Mouse (Mus musculus) embryonic facial prominence, embryonic 11.5 days (tissue): ENCODE results near the gene Umodl1. TPM values are rescaled to one million over a fixed set of nuclear protein-coding genes. Genes with fewer than 3 reads are reported as not detected.

Experiments
- ATAC-seq: fragments of 200-750 bp; cut with Nextera tagmentation; replicated peaks from 2 replicates; pipeline ENCODE4 v1.8.0; 2017; ENCODE audit warnings: low read depth; ENCODE audit not compliant: insufficient number of reproducible peaks, low FRiP score, low TSS enrichment
- DNase-seq: peaks from one replicate; pipeline ENCODE4 v3.0.0-alpha.2; 2015; ENCODE audit warnings: low spot score
- H3K27ac ChIP-seq: fragments of 300-500 bp; sonication (generic); replicated peaks from 2 replicates; pipeline ENCODE4 v1.5.1; 2014; ENCODE audit warnings: mild to moderate bottlenecking, low read depth, low read length, control low read depth
- H3K27me3 ChIP-seq: fragments of 300-500 bp; sonication (generic); 2 replicates; pipeline ENCODE4 v1.6.1; 2014; ENCODE audit warnings: mild to moderate bottlenecking, low read length, moderate library complexity, mixed read lengths; ENCODE audit not compliant: control insufficient read depth, insufficient read depth
- H3K36me3 ChIP-seq: fragments of 300-500 bp; sonication (generic); replicated peaks from 2 replicates; pipeline ENCODE4 v1.6.1; 2014; ENCODE audit warnings: low read depth, mild to moderate bottlenecking, low read length, moderate library complexity, mixed read lengths; ENCODE audit not compliant: control insufficient read depth, insufficient read depth
- H3K4me1 ChIP-seq: fragments of 300-500 bp; sonication (generic); 2 replicates; pipeline ENCODE4 v1.6.1; 2014; ENCODE audit warnings: low read length, mixed read lengths; ENCODE audit not compliant: control insufficient read depth, insufficient read depth
- H3K4me2 ChIP-seq: fragments of 300-500 bp; sonication (generic); 2 replicates; pipeline ENCODE4 v1.6.1; 2014; ENCODE audit warnings: low read depth, mild to moderate bottlenecking, control low read depth, low read length, moderate library complexity
- H3K4me3 ChIP-seq: fragments of 300-500 bp; sonication (generic); 2 replicates; pipeline ENCODE4 v1.5.1; 2014; ENCODE audit warnings: low read depth, low read length, control low read depth
- H3K9ac ChIP-seq: fragments of 300-500 bp; sonication (generic); replicated peaks from 2 replicates; pipeline ENCODE4 v1.6.1; 2014; ENCODE audit warnings: mild to moderate bottlenecking, control low read depth, low read length
- H3K9me3 ChIP-seq: fragments of 300-500 bp; sonication (generic); replicated peaks from 2 replicates; pipeline ENCODE4 v1.6.1; 2016; ENCODE audit warnings: mild to moderate bottlenecking, low read length, inconsistent platforms, mixed read lengths; ENCODE audit not compliant: control insufficient read depth
- WGBS: fragments of 180-500 bp; shearing (Covaris S2); extraction: QIAGEN DNeasy Blood & Tissue Kit; methylation state at CpG from one replicate; pipeline ENCODE4 v1.1.7; 2014; 5-methylcytosine and 5-hydroxymethylcytosine counted together
- polyA plus RNA-seq: library from polyadenylated mRNA; unstranded; fragments of >200 nt; fragmentation: Nextera tagmentation; extraction: Ambion mirVana; gene quantifications from 2 replicates; pipeline ENCODE4 v1.2.1, GENCODE M21; 2014

Umodl1 gene
- polyA plus RNA-seq, 1 experiment from 2014 or later: 0.21 TPM

DNA sequence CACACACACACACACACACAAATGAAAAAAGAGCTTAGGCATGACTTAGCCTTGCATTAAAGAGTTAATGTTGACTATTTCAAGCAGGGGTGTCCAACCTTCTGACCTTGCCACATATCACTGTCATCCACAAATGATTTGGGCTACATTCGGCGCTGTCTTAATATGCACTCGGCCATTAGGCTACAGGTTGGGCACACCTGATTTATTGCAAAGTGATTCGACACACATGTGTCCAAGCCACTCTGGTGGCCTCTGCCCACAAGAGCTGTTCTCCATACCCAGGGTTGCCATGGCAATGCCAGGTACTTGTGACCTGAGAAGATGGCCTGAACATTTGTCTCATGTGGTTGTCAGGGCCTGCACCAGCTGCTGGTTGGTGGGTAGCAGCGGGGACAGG is 21.6 kb upstream of the Umodl1 start:
- no peak overlapping the region for H3K4me2 ChIP-seq
- ATAC-seq: no peak
- DNase-seq: no peak
- 86% methylated on average over 5 of the region's 5 CpGs for WGBS
- H3K4me3 ChIP-seq: no peak overlapping the region
- H3K36me3 ChIP-seq: no peaks in the 10 kb centered on the region
- H3K9ac ChIP-seq: no peak overlapping the region
- H3K4me1 ChIP-seq: no peaks in the 10 kb centered on the region
- H3K27ac ChIP-seq: no peak overlapping the region
- no peaks in the 10 kb centered on the region for H3K9me3 ChIP-seq
- no peaks in the 10 kb centered on the region for H3K27me3 ChIP-seq

DNA sequence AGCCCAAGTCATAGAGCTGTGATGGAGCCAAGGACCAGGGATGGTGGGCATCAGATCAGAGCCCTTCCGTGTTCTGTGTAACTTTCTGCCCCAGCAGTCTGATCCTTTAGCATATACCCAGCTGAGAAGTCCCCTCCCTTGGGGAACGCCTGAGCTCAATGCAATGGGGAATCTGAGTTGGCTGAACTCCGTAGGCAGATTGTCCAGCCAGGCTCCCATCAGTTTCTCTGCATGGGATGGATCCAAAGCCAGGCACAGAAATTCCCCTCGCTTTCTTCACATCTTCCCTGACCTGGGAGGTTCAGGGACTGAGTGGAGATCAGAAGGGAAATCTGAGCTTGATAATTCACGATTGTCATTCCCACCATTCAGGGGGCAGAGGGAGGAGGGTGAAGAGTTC is 19.1 kb upstream of the Umodl1 start:
- WGBS: 60% methylated on average over 5 of the region's 5 CpGs
- Histone ChIP-seq H3K27me3 (no peaks in the 10 kb centered on the region), H3K4me3 (no peak overlapping the region), H3K9me3 (no peaks in the 10 kb centered on the region), H3K36me3 (no peaks in the 10 kb centered on the region), H3K4me1 (no peaks in the 10 kb centered on the region), H3K27ac (no peak overlapping the region), H3K4me2 (no peak overlapping the region), H3K9ac (no peak overlapping the region)
- DNase-seq (no peak), ATAC-seq (no peak)

DNA sequence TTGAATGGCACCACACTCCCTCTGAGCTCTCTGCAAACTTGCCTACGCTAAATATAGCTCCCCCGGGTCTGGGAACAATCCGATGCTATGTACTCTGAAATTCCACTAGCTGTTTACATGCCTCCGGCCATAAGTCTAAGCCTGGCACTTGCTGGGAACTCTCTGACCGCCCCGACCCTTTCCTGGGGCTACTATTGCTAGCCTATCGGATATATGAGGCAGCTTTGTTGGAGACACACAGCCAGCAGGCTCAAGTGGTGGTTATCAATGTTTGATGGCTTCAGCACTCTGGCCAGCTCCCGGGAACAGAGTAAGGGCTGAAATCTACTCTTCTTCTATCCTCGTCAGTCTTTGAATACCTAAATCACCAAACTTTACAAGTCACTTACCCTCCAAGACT is 15.9 kb upstream of the Umodl1 start:
- 43% methylated on average over 9 of the region's 9 CpGs for WGBS
- Histone ChIP-seq H3K4me1 (no peaks in the 10 kb centered on the region), H3K27me3 (no peaks in the 10 kb centered on the region), H3K4me3 (no peak overlapping the region), H3K4me2 (no peak overlapping the region), H3K9me3 (no peaks in the 10 kb centered on the region), H3K27ac (no peak overlapping the region), H3K36me3 (no peaks in the 10 kb centered on the region), H3K9ac (no peak overlapping the region)
- ATAC-seq (no peak), DNase-seq (peak; percentile 75)

DNA sequence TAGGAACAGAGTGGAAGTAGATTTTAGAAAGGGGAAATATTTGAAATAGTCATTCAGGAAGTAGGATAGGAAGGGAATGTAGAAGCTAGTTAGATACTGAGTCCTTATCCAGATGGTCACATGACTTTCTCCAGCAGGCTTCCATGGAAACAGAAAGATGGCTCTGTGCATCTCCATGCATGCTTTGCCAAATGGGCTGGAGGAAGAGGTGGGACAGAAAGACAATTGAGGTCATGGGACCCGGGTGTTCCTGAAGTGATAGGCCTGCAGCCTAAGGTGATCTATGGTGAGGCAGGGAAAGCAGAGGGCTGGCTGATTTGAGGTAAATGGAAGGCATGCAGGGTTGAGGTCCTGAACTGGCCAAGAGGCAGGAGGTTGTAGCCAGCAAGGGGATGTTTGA is 6.1 kb upstream of the Umodl1 start:
- Histone ChIP-seq H3K27me3 (no peaks in the 10 kb centered on the region), H3K9ac (no peak overlapping the region), H3K27ac (no peak overlapping the region), H3K4me2 (no peak overlapping the region), H3K4me3 (no peak overlapping the region), H3K9me3 (no peaks in the 10 kb centered on the region), H3K4me1 (no peaks in the 10 kb centered on the region), H3K36me3 (no peaks in the 10 kb centered on the region)
- WGBS: 72% methylated on average over 1 of the region's 1 CpGs
- ATAC-seq (no peak), DNase-seq (no peak)

DNA sequence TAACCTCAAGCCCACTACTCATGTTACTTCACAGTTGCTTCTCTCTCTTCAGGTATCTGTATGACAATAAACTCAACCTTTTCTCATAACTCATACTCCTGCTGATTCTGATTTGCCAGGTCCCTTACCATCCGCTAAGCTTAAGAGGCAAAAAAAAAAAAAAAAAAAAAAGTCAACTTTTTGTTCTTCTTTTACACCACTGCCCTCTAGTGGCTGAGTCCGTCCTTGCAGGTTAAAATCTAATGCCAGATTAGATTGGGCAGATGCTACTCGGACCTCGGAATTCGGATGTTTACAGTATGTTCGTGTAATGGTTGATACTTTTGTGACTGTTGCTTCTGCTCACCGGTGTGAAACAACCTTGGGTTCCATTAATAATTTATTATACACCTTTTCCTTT is 3.7 kb upstream of the Umodl1 start:
- Histone ChIP-seq H3K4me2 (no peak overlapping the region), H3K27ac (no peak overlapping the region), H3K4me1 (no peaks in the 10 kb centered on the region), H3K27me3 (no peaks in the 10 kb centered on the region), H3K9me3 (no peaks in the 10 kb centered on the region), H3K4me3 (no peak overlapping the region), H3K9ac (no peak overlapping the region), H3K36me3 (no peaks in the 10 kb centered on the region)
- DNase-seq (peak; percentile 79), ATAC-seq (no peak)
- WGBS: 10% methylated on average over 7 of the region's 7 CpGs

DNA sequence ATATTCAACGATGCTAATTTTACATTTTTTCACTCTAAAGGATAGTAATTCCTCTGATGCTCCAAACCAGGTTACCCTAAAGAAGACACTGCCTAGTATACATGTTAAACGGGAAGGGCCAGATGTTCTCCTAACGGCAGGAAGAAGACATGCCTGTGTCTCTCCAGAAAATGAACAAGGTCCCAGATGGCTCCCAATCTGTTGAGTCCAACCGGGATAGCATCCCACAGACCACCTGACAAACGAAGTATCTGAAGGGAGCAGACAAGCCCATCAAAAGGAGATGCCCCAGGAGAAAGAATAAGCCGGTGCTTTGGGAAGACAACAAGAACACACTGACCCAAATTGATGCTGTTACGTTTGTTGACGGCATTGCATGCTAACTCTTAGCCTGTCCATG is 2.8 kb upstream of the Umodl1 start:
- Histone ChIP-seq H3K4me1 (no peaks in the 10 kb centered on the region), H3K4me2 (no peak overlapping the region), H3K27ac (no peak overlapping the region), H3K4me3 (no peak overlapping the region), H3K9me3 (no peaks in the 10 kb centered on the region), H3K36me3 (no peaks in the 10 kb centered on the region), H3K27me3 (no peaks in the 10 kb centered on the region), H3K9ac (no peak overlapping the region)
- ATAC-seq: no peak
- WGBS: 70% methylated on average over 8 of the region's 8 CpGs
- no peak for DNase-seq

DNA sequence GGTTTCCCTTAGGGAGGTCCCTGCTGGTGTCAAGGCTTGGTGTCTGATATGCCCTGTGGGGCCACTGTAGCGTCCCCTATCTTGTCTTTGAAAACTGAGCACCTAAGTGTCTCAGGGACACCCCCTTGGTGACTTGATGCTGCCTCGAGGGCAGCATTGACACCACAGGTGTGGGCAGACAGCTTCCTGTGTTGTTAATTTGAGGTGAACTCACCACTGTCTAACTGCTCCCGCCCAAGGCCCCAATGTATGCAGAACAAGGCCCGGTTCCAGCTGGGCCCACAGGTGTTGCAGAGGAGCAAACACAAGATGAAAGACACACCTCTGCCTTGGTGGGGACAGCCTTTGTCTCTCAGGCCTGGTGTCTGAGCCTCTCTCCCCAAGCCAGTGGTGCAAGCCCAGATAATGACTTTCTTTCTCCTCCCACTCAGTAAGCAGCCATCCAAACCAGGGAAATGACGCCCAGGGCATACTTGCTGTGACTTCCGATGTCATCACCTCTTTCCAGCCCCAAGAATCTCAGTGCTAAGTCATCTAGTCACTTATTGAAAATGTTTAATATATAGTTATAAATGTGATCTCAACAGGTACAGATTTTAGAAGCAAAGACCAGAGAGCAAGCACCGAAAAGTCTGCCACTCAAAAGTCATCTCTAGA is 7.6 kb downstream of the Umodl1 start:
- Histone ChIP-seq H3K4me2 (no peak overlapping the region), H3K36me3 (no peaks in the 10 kb centered on the region), H3K4me1 (no peaks in the 10 kb centered on the region), H3K9me3 (no peaks in the 10 kb centered on the region), H3K4me3 (no peak overlapping the region), H3K9ac (no peak overlapping the region), H3K27me3 (no peaks in the 10 kb centered on the region), H3K27ac (no peak overlapping the region)
- ATAC-seq (no peak), DNase-seq (no peak)
- WGBS: 62% methylated on average over 7 of the region's 7 CpGs

DNA sequence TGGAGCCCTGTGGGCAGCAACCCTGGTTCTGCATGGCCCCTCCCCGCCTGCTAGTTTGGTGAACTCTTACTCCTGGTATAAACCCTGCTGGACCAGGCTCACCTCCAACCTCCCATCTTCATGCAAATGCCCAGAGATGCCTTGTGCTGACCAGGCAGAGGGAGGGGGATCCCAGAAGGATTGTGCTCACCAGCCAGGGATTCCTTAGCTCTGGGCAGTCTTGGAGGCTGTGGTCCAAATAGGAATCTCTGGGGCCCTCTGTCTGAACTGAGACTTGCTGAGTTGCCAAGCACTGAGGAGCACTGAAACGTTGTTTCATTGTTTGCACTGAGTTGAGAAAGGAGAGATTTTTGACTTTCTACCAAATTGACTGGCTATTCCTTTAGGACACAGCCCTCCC is 8.4 kb downstream of the Umodl1 start:
- Histone ChIP-seq H3K27ac (no peak overlapping the region), H3K9me3 (no peaks in the 10 kb centered on the region), H3K4me1 (no peaks in the 10 kb centered on the region), H3K9ac (no peak overlapping the region), H3K4me2 (no peak overlapping the region), H3K36me3 (no peaks in the 10 kb centered on the region), H3K4me3 (no peak overlapping the region), H3K27me3 (no peaks in the 10 kb centered on the region)
- ATAC-seq (no peak), DNase-seq (no peak)
- 43% methylated on average over 2 of the region's 2 CpGs for WGBS
